Mouse (Mus musculus) ES-E14 (cell line): ENCODE results near the gene Pappa2.

Source experiments
- CHD2 ChIP-seq: IDR thresholded peaks from 2 replicates; pipeline ENCODE4 v1.6.1; 2014; ENCODE audit warnings: mild to moderate bottlenecking, low read depth, low read length, inconsistent platforms
- ZNF384 ChIP-seq: IDR thresholded peaks from 2 replicates; pipeline ENCODE4 v1.6.1; 2012; ENCODE audit warnings: low read depth, low read length, inconsistent platforms

GRCm38 (mm10) chr1:158954785-158955184 is 25.5 kb downstream of the Pappa2 start:
- TF ChIP-seq CHD2 = no peak
- no peak for TF ChIP-seq ZNF384
